In genomic region chr14:85363611-85364010, GRCm38 (mm10) we compare ENCODE assay signal across 18 mouse cellular contexts.
"Had no signal": no experiment of that assay in that cellular context is flagged by ENCODE, and none has a peak within 500 bp of the region (broad histone marks: within the 10 kb centered on the region; RNA-seq: fewer than 3 reads in every experiment).

No protein-coding gene starts in this region.

- H3K4me1 ChIP-seq: liver, embryonic 12.5 days; midbrain, embryonic 10.5 days; midbrain, embryonic 12.5 days; neural tube, embryonic 13.5 days; neural tube, embryonic 15.5 days; stomach, embryonic 15.5 days had no signal

- H3K36me3 ChIP-seq: liver, embryonic 12.5 days; midbrain, embryonic 10.5 days; midbrain, embryonic 12.5 days; neural tube, embryonic 13.5 days; neural tube, embryonic 15.5 days; stomach, embryonic 15.5 days had no signal

- H3K9me3 ChIP-seq: liver, embryonic 12.5 days; midbrain, embryonic 10.5 days; midbrain, embryonic 12.5 days; neural tube, embryonic 13.5 days; neural tube, embryonic 15.5 days; stomach, embryonic 15.5 days had no signal

- H3K4me2 ChIP-seq: liver, embryonic 12.5 days; midbrain, embryonic 12.5 days; neural tube, embryonic 13.5 days; neural tube, embryonic 15.5 days; stomach, embryonic 15.5 days had no signal

- H3K4me3 ChIP-seq: liver, embryonic 12.5 days; midbrain, embryonic 10.5 days; midbrain, embryonic 12.5 days; myocyte; neural tube, embryonic 13.5 days; neural tube, embryonic 15.5 days; stomach, embryonic 15.5 days had no signal

- ATAC-seq: liver, embryonic 12.5 days; midbrain, embryonic 16.5 days had no signal

- H3K9ac ChIP-seq: liver, embryonic 12.5 days; liver, embryonic 14.5 days; midbrain, embryonic 12.5 days; neural tube, embryonic 13.5 days; neural tube, embryonic 15.5 days; stomach, embryonic 15.5 days had no signal

- H3K27ac ChIP-seq: liver, embryonic 12.5 days; liver, embryonic 14.5 days; midbrain, embryonic 10.5 days; midbrain, embryonic 12.5 days; neural tube, embryonic 13.5 days; neural tube, embryonic 15.5 days; stomach, embryonic 15.5 days; stomach, postnatal 0 days had no signal

- H3K27me3 ChIP-seq: liver, embryonic 12.5 days; midbrain, embryonic 12.5 days; neural tube, embryonic 13.5 days; neural tube, embryonic 15.5 days; stomach, embryonic 15.5 days had no signal

- DNase-seq: retina, postnatal 1 day; right cerebral cortex, adult 18-20 months; right cerebral cortex, postnatal 25 days; right cerebral cortex, postnatal 4 days; spleen, adult 18-20 months; thymus, adult 2 months; thymus, postnatal 25 days; thymus, postnatal 4 days had no signal
